Mouse (Mus musculus): ENCODE measurements around the gene Scd2. TPM values are rescaled to one million over a fixed set of nuclear protein-coding genes. Genes with fewer than 3 reads are reported as not detected.
"Not testable (repeated sequence)": the region's sequence is repeated elsewhere in the genome, so short reads cannot be mapped to it uniquely, and the experiment has no call there.

Gene Scd2
- polyA plus RNA-seq, 1 experiment from 2014 or later, result 247 TPM

DNA sequence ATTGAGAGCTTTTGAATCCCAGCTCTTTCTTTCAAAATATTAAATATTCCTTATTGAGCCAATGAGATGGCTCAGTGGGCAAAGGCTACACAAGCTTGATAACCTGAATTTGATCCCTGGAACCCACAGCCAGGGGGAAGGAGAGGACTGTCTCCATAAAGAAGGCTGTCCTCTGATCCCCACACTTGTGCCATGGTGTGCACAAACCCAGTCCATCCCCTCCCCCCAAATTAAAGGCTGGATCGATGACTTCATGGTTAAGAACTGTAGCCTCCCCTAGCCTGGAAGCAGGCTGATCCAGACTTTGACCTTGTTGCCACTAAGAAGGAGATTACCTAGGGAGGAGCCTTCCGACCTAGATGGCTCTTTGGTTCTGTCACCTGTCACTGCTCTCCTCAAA is 28.2 kb downstream of the Scd2 start:
- ATAC-seq, result no peak
- H3K27me3 ChIP-seq, result no peaks in the 10 kb centered on the region
- no peak overlapping the region for H3K4me3 ChIP-seq
- no peak overlapping the region for H3K4me2 ChIP-seq
- WGBS, result 77% methylated on average over 2 of the region's 2 CpGs
- H3K36me3 ChIP-seq (ENCODE audit: poor library complexity, severe bottlenecking), result no peaks in the 10 kb centered on the region
- H3K4me1 ChIP-seq, result no peaks in the 10 kb centered on the region
- peaks cover 4% of the 10 kb centered on the region; the same call in 1 of the 2 replicates for H3K9me3 ChIP-seq (replicated peaks)
- H3K9ac ChIP-seq, result no peak overlapping the region
- H3K27ac ChIP-seq, result no peak overlapping the region

DNA sequence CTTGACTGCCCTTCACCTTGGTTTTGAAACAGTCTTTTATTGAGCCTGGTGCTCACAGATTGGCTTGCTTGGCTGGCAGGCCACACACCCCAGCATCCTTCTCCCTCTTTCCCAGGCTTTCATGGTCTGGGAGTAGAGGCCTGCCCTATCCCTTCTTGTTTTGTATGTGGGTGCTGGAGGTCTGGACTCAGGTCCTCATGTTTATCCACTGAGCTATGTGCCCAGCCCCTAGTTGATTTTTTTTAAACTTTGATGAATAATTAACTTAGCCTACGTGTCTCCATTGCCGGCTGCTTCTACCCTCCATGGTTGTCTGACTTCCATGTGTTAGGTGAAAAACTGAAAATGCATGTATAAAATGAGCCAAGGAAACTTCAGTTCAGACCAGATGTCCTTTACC is 36.1 kb downstream of the Scd2 start:
- H3K27ac ChIP-seq, result no peak overlapping the region
- H3K4me1 ChIP-seq, result no peaks in the 10 kb centered on the region
- no peak overlapping the region for H3K9ac ChIP-seq
- no peaks in the 10 kb centered on the region for H3K9me3 ChIP-seq (replicated peaks)
- no peak overlapping the region for H3K4me3 ChIP-seq
- WGBS, result 90% methylated on average over 2 of the region's 2 CpGs
- no peak for ATAC-seq
- H3K36me3 ChIP-seq (ENCODE audit: poor library complexity, severe bottlenecking), result no peaks in the 10 kb centered on the region
- H3K27me3 ChIP-seq, result no peaks in the 10 kb centered on the region
- no peak overlapping the region for H3K4me2 ChIP-seq

DNA sequence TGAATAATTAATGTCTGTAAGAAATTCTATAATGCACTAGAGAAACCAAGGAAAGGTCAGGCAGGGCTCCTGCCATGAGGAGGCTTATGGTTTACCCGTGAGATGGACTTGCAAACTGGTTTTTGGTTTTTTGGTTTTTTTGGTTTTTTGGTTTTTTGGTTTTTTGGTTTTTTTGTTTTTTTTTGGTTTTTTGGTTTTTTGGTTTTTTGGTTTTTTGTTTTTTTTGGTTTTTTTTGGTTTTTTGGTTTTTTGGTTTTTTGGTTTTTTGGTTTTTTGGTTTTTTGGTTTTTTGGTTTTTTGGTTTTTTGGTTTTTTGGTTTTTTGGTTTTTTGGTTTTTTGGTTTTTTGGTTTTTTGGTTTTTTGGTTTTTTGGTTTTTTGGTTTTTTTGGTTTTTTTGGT is 37.7 kb downstream of the Scd2 start:
- not testable (repeated sequence) for H3K4me2 ChIP-seq; H3K9ac ChIP-seq; H3K4me1 ChIP-seq; H3K9me3 ChIP-seq (replicated peaks); H3K36me3 ChIP-seq (ENCODE audit: poor library complexity, severe bottlenecking); H3K4me3 ChIP-seq; ATAC-seq; H3K27me3 ChIP-seq; H3K27ac ChIP-seq
- WGBS, result 98% methylated on average over 1 of the region's 1 CpGs

DNA sequence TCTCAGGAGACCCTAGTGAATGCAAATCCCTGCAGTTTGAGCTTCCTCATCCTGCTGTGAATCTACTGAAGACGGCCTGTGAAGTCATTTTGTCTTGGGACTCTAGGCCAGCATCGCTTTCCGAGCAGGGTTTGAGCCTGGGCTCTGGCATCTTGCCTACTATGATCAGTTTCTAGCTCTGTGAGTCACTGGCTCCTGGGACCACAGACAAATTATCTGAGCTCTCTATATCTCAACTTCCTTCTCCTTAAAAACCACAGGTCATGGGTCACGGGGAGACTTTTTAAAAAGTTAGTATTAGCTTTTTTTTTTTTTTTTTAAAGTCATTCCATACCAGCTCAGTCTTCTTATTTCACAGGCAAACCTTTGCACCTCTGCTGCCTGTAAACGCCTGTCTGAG is 38.4 kb downstream of the Scd2 start:
- H3K27ac ChIP-seq, result no peak overlapping the region
- H3K27me3 ChIP-seq, result no peaks in the 10 kb centered on the region
- no peaks in the 10 kb centered on the region for H3K36me3 ChIP-seq (ENCODE audit: poor library complexity, severe bottlenecking)
- H3K4me1 ChIP-seq, result no peaks in the 10 kb centered on the region
- H3K9ac ChIP-seq, result no peak overlapping the region
- no peak for ATAC-seq
- H3K4me3 ChIP-seq, result no peak overlapping the region
- whole genome bisulfite sequencing, result 92% methylated on average over 5 of the region's 5 CpGs
- no peaks in the 10 kb centered on the region for H3K9me3 ChIP-seq (replicated peaks)
- H3K4me2 ChIP-seq, result no peak overlapping the region

DNA sequence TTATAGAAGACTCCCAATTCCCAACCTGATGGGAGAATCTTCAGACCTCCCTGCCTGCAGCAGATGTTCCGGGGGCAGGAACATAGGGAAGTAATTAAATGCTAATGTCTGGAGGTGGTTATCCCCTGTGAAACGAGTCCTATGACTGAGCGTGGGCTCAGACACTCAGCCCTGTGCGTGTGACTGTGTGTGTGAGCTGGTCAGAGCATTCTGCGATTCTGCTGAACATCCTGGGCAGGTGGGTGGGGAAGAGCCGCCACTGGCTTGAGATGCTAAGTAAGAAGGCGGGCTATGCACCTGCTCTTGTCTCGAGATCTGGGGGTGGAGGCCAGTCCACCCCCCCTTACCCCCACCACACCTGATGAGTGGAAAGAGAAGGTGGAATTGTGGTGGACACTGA is 38.9 kb downstream of the Scd2 start:
- H3K4me2 ChIP-seq, result no peak overlapping the region
- H3K27ac ChIP-seq, result no peak overlapping the region
- no peaks in the 10 kb centered on the region for H3K4me1 ChIP-seq
- H3K9ac ChIP-seq, result no peak overlapping the region
- ATAC-seq, result no peak
- no peaks in the 10 kb centered on the region for H3K27me3 ChIP-seq
- WGBS, result 82% methylated on average over 8 of the region's 8 CpGs
- H3K36me3 ChIP-seq (ENCODE audit: poor library complexity, severe bottlenecking), result no peaks in the 10 kb centered on the region
- H3K4me3 ChIP-seq, result no peak overlapping the region
- H3K9me3 ChIP-seq (replicated peaks), result no peaks in the 10 kb centered on the region

DNA sequence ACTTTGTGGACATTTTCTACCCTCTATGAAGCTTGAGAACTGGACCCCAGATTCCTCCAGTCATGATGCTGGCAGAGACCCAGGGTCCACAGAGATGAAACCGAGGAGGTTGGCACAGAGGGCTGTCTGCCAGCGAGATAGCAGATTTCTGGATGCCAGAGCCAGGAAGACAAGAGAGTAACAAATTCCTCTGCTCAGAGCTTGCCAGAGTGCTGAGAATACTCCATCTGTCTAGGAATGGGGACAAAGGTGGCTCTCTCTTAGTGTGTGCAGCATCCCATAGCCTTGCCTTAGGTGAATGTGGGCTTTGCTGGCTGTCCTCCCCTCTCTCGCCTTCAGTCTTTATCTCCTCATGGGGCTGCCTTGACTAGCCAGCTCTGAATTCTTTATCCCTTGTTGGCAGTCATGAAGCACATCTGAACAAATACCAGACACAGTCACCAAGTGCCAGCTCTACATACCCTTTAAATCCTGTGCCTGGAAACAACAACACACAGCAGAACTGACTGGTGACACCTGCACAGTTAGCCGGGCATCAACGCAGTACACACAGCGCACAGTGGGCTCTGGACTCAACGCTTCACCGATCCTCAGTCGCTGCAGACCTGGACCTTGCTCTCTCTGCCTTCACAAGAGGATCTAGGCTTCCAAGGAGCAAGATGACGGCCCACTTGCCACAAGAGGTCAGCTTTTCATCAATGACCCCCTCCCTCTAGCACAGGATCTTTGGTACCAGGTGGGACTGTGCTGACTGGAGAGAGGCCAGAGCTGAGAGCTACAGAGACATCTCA is 39.6 kb downstream of the Scd2 start, which contains the start of gene Scd4:
Gene Scd4, plus strand, starts transcription at position 260 of the 791 bp plus-strand sequence.
- no peaks in the 10 kb centered on the region for H3K9me3 ChIP-seq (replicated peaks)
- peak within 1 kb of the TSS; percentile 57 for H3K27ac ChIP-seq
- H3K36me3 ChIP-seq (ENCODE audit: poor library complexity, severe bottlenecking), result no peaks in the 10 kb centered on the region
- no peaks in the 10 kb centered on the region for H3K4me1 ChIP-seq
- no peaks in the 10 kb centered on the region for H3K27me3 ChIP-seq
- 78% methylated on average over 10 of the region's 10 CpGs for WGBS
- no peak within 1 kb of the TSS for H3K4me3 ChIP-seq
- H3K4me2 ChIP-seq, result no peak within 1 kb of the TSS
- ATAC-seq, result no peak
- H3K9ac ChIP-seq, result no peak within 1 kb of the TSS

DNA sequence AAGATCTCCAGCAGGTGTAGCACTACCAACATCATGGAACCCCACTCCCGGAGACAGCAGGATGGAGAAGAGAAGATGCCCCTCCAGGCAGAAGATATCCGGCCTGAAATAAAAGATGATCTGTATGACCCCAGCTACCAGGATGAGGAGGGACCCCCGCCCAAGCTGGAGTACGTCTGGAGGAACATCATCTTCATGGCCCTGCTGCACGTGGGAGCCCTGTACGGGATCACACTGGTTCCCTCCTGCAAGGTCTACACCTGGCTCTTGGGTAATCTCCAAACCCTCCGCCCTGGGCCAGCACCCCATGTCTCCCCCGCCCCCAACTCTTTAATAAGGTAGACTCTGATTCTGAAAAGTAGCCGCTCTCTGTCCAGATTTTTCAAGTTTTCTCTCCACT is 40.5 kb downstream of the Scd2 start:
- no peaks in the 10 kb centered on the region for H3K4me1 ChIP-seq
- no peak overlapping the region for H3K4me3 ChIP-seq
- ATAC-seq, result no peak
- H3K4me2 ChIP-seq, result no peak overlapping the region
- H3K9ac ChIP-seq, result no peak overlapping the region
- H3K36me3 ChIP-seq (ENCODE audit: poor library complexity, severe bottlenecking), result no peaks in the 10 kb centered on the region
- no peak overlapping the region for H3K27ac ChIP-seq
- no peaks in the 10 kb centered on the region for H3K9me3 ChIP-seq (replicated peaks)
- WGBS, result 83% methylated on average over 9 of the region's 9 CpGs
- no peaks in the 10 kb centered on the region for H3K27me3 ChIP-seq

DNA sequence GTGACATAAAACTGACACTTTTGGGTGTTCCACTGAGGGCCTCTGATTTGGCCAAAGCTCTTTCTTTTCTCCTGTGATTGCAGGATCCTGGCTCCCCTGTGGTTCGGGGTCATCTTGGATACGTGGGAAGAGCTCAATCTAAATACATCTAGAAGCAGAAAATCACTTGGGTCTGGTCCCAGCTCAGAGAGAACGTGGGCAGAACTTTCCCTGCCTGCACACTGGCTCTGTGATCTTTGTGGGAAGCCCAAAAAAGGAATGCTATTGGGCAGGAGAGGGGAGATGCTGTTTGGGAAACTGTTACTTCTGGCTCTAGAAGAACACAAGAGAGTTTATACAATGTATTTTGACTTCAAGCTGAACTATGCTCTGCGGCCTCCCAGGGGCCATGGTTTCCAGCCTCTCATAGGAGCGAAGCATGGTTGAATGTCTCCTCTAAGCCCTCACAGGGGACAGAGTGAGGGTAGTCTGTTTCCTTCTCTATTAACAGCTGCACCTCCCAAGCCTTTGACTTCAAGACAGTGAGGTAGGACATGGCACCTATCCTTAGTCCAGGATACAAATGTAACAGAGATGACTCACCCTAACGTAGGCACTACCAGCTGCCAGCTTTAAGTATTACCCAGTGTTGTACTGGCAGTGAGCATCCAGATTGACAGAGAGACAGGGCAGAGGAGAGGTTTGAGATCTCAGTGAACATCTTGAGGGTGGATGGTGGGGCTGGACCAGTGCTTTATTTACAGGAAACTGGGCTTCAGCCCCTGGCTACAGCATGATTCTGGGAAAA is 42.6 kb downstream of the Scd2 start:
- 82% methylated on average over 6 of the region's 6 CpGs for WGBS
- H3K27me3 ChIP-seq, result no peaks in the 10 kb centered on the region
- ATAC-seq, result no peak

DNA sequence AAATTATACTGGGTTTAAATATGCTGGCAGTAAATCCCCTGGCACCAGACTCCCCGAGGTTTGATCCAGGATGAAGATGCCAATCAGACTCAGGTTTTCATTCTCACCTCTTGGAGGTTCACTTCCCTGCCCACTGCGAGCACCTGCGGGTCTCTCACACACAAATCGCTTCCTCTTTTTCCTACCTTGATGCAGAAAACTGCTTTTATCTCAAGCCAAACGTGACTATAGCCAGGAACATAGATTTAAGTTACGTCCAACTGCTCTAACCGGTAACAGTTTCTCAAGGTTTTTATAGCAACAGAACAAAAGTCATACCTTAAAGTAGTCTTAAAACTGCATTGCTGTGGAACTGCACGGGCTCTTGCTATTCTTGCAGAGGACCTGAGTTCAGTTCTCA is 56.2 kb downstream of the Scd2 start:
- Histone ChIP-seq H3K9ac (no peak overlapping the region), H3K4me1 (no peaks in the 10 kb centered on the region), H3K4me2 (no peak overlapping the region), H3K27me3 (no peaks in the 10 kb centered on the region), H3K9me3 (replicated peaks) (no peaks in the 10 kb centered on the region), H3K36me3 (ENCODE audit: poor library complexity, severe bottlenecking) (no peaks in the 10 kb centered on the region), H3K27ac (no peak overlapping the region), H3K4me3 (no peak overlapping the region)
- no peak for ATAC-seq
- WGBS, result 92% methylated on average over 8 of the region's 8 CpGs

More for the DNA sequence above, 42.6 kb downstream of the Scd2 start:
- H3K9ac ChIP-seq, result no peak overlapping the region
- H3K4me2 ChIP-seq, result no peak overlapping the region
- no peak overlapping the region for H3K27ac ChIP-seq
- H3K4me1 ChIP-seq, result no peaks in the 10 kb centered on the region
- no peaks in the 10 kb centered on the region for H3K36me3 ChIP-seq (ENCODE audit: poor library complexity, severe bottlenecking)
- H3K9me3 ChIP-seq (replicated peaks), result no peaks in the 10 kb centered on the region
- H3K4me3 ChIP-seq, result no peak overlapping the region

DNA sequence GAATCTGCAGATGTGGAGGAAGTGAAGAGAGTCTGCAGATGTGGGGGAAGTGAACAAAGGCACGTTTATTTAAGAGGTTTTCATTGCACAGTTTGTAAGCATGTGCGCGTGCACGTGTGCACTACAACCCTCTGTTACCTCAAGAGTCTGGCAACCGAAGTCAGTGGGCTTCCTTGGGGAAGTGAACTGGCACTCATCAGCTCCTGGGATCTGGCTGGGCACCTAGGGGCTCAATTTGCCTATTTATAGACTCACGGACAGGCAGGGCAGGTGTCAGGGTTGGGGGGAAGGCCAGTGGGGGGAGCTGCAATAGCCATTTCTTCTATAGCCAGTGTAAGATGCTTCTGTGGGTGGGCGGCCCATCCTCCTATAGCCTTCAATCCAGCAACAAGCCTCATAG is 58.3 kb downstream of the Scd2 start:
- H3K4me2 ChIP-seq, result no peak overlapping the region
- no peaks in the 10 kb centered on the region for H3K4me1 ChIP-seq
- H3K36me3 ChIP-seq (ENCODE audit: poor library complexity, severe bottlenecking), result no peaks in the 10 kb centered on the region
- H3K9me3 ChIP-seq (replicated peaks), result no peaks in the 10 kb centered on the region
- no peak overlapping the region for H3K27ac ChIP-seq
- WGBS, result 80% methylated on average over 7 of the region's 7 CpGs
- no peak overlapping the region for H3K9ac ChIP-seq
- H3K4me3 ChIP-seq, result no peak overlapping the region
- no peak for ATAC-seq
- H3K27me3 ChIP-seq, result no peaks in the 10 kb centered on the region
